Mouse (Mus musculus) forebrain, embryonic 14.5 days (tissue): ENCODE measurements around the gene Mlkl. TPM values are rescaled to one million over a fixed set of nuclear protein-coding genes. Genes with fewer than 3 reads are reported as not detected.
A peak's percentile ranks its signal among the peaks of the same experiment; 100 is the strongest.
"Not testable (repeated sequence)": the region's sequence is repeated elsewhere in the genome, so short reads cannot be mapped to it uniquely, and the experiment has no call there.

Source experiments
- ATAC-seq: fragments of 200-750 bp; cut with Nextera tagmentation; 2 replicates; pipeline ENCODE4 v1.8.0; 2017; ENCODE audit warnings: mild to moderate bottlenecking, moderate library complexity
- DNase-seq: peaks from one replicate; pipeline ENCODE4 v3.0.0-alpha.2; 2015; ENCODE audit warnings: low spot score
- H3K27ac ChIP-seq: fragments of 300-500 bp; sonication (generic); 2 replicates; pipeline ENCODE4 v1.5.1; 2014; ENCODE audit warnings: low read depth, mild to moderate bottlenecking, control low read depth, low read length, moderate library complexity
- H3K27me3 ChIP-seq: fragments of 300-500 bp; sonication (generic); replicated peaks from 2 replicates; pipeline ENCODE4 v1.6.1; 2014; ENCODE audit warnings: low read length, control low read depth, mixed read lengths; ENCODE audit not compliant: control insufficient read depth, insufficient read depth
- H3K36me3 ChIP-seq: fragments of 300-500 bp; sonication (generic); 2 replicates; pipeline ENCODE4 v1.6.1; 2014; ENCODE audit warnings: low read length, control low read depth; ENCODE audit not compliant: control insufficient read depth, insufficient read depth
- H3K4me1 ChIP-seq: fragments of 300-500 bp; sonication (generic); 2 replicates; pipeline ENCODE4 v1.6.1; 2014; ENCODE audit warnings: antibody characterized with exemption, low read length, control low read depth; ENCODE audit not compliant: control insufficient read depth, insufficient read depth
- H3K4me2 ChIP-seq: fragments of 300-500 bp; sonication (generic); 2 replicates; pipeline ENCODE4 v1.6.1; 2014; ENCODE audit warnings: mild to moderate bottlenecking, control low read depth, low read length
- H3K4me3 ChIP-seq: fragments of 300-500 bp; sonication (generic); 2 replicates; pipeline ENCODE4 v1.5.1; 2014; ENCODE audit warnings: low read depth, low read length, control low read depth
- H3K9ac ChIP-seq: fragments of 300-500 bp; sonication (generic); 2 replicates; pipeline ENCODE4 v1.6.1; 2014; ENCODE audit warnings: mild to moderate bottlenecking, low read length, control low read depth, moderate library complexity
- H3K9me3 ChIP-seq: fragments of 300-500 bp; sonication (generic); replicated peaks from 2 replicates; pipeline ENCODE4 v1.6.1; 2016; ENCODE audit warnings: low read length, control low read depth, mixed read lengths; ENCODE audit not compliant: control insufficient read depth
- WGBS: fragments of 180-500 bp; shearing (Covaris S2); extraction: QIAGEN DNeasy Blood & Tissue Kit; methylation state at CpG from one replicate; pipeline ENCODE4 v1.1.7; 2014; 5-methylcytosine and 5-hydroxymethylcytosine counted together
- polyA plus RNA-seq: library from polyadenylated mRNA; unstranded; fragments of >200 nt; fragmentation: Nextera tagmentation; extraction: Ambion mirVana; gene quantifications from 2 replicates; pipeline ENCODE4 v1.2.1, GENCODE M21; 2014

Mlkl gene
- polyA plus RNA-seq, 1 experiment from 2014 or later: 0.47 TPM

DNA sequence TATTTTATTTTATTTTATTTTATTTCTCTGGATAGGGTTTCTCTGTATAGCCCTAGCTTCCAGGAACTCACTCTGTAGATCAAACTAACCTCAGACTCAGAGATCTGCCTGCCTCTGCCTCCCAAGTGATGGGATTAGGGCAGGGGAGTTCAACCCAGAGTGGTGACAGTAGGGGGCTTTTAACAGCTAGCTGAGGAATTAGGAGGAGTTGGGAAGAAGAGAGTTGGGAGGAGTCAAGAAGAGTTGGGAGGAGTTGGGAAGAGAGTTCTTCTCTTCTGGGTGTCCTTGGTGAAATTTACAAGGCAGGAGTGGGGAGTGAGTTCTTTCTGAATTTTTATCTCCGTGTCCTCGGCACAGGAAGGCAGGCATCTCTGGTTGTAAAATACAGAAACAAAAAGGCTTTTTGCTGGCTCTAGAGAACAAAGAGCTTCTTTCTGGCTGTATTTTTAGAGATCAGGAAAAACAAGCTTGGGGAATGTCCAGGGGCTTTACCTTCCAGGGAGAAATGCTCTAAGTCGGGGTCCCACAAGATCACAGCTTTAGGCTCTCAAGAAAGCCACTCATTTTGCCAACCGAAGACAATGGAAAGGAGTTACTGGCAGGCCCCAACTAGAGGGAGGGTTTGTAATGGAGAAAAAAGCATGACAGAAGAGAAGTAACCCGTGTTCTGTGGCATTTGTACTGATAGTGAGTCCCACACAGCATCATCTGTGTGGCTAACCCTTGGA is 34.7 kb downstream of the Mlkl start:
- not testable (repeated sequence) for DNase-seq

DNA sequence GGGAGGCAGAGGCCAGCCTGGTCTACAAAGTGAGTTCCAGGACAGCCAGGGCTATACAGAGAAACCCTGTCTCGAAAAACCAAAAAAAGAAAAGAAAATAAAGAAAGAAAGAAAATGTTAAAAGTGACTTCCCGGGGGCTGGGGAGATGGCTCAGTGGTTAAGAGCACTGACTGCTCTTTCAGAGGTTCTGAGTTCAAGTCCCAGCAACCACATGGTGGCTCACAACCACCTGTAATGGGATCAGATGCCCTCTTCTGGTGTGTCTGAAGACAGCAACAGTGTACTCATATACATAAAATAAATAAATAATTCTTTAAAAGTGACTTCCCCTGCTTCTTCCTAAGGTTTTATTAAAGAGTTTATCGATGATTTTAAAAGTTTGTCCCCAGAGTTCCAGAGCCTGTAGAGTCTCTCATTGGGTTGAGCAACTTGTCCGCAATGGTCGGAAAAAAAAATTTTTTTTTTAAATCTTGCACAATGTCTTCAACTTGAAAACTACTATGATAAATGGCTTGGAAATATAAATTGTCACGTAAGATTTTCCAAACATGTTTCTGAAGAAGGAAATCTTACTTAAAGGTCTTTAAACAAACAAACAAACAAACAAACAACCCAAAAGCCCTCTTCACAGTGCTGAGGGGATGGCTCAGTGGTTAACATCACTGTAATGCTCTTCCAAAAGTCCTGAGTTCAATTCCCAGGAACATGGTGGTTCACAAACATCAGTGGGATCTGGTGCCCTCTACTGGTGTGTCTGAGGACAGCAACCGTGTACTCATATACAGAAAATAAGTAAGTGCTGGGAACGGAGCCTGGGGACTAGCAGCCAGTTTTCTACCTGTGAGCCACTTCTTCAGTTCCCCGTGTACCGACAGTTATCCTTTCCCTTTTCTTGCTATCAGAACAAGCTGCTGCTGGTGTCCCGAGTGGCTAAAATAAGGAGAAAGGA is 37.1 kb downstream of the Mlkl start:
- WGBS: 70% methylated on average over 11 of the region's 11 CpGs
- Histone ChIP-seq H3K4me1 (peaks cover 9% of the 10 kb centered on the region), H3K9me3 (no peaks in the 10 kb centered on the region), H3K4me3 (peak overlapping the region; percentile 94), H3K36me3 (peaks cover 10% of the 10 kb centered on the region), H3K4me2 (peak overlapping the region; percentile 39), H3K27me3 (no peaks in the 10 kb centered on the region), H3K27ac (no peak overlapping the region), H3K9ac (no peak overlapping the region)
- ATAC-seq (peak; percentile 0; the same call in 1 of the 2 replicates), DNase-seq (no peak)

More for the DNA sequence above, 34.7 kb downstream of the Mlkl start:
- not testable (repeated sequence) for H3K9ac ChIP-seq, H3K9me3 ChIP-seq, ATAC-seq, H3K27ac ChIP-seq, H3K4me3 ChIP-seq, H3K4me1 ChIP-seq, H3K27me3 ChIP-seq, H3K4me2 ChIP-seq, H3K36me3 ChIP-seq
- 81% methylated on average over 5 of the region's 5 CpGs for WGBS

DNA sequence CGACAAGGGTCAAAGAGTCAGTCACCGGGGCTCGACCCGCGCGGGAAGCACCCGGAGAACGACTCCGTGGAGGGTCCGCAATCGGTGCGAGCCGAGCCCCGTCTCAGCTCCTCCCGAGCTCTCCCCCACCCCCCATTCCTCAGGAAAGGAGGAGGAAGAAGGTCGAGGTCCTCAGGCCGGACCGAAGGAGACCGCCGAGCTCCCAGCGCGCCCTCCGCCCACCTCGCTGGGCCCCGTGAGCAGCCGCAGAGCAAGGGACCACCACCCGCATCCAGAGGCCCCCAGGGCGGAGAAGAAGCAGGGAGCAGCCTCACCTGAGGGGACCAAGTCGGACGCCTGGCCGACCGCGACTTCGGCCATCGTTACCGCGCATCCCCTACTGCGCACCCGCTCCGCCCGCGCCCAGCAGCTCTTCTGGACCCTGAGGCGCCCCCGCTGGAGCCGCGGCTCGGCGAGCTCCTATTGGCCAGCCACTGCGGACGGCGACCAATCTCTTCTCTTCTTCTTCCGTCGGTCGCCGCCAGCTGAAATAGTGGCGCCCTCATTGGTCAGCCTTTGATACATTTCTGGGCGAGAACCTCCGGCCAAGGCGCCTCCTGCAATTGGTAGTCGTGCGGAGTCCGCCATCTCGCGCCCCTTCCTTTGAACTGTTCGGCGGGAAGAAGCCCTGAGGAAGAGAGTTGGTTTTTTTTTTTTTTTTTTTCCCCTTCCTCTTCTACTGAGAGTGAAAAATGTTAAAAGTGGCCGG is 38.0 kb downstream of the Mlkl start, which contains the start of gene Rfwd3:
Gene Rfwd3 (minus strand): TSS at position 402 of the 748 bp plus-strand sequence.
- under 1% methylated on average over 62 of the region's 67 CpGs for WGBS
- DNase-seq (peak; percentile 98), ATAC-seq (peak; percentile 99)
- Histone ChIP-seq H3K27me3 (no peaks in the 10 kb centered on the region), H3K9ac (peak within 1 kb of the TSS; percentile 92), H3K36me3 (peaks cover 17% of the 10 kb centered on the region), H3K9me3 (no peaks in the 10 kb centered on the region), H3K27ac (peak within 1 kb of the TSS; percentile 61), H3K4me3 (peak within 1 kb of the TSS; percentile 94), H3K4me1 (peaks cover 9% of the 10 kb centered on the region), H3K4me2 (peak within 1 kb of the TSS; percentile 65)

DNA sequence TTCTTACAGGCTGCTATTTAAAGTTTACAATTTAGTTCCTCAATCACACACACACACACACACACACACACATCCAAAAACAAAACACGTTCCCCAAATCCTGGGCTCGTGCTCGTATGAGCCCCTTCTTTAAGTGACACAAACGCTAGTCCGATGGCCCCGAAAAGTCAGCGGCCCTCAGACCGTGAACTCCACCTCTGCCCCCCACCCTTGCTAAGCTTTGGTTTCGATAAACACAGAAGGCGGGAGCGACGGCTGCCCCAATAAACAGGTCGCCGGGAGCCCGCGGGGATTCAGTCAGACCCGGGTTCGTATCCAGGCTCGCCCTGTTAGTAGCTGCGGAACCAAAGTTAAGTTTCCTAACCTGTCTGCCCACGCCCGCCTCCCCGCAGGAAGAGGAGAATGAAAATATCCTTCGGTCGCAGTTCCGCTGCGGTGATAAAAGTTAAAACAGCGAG is 38.6 kb downstream of the Mlkl start:
- Histone ChIP-seq H3K9ac (peak overlapping the region; percentile 92), H3K9me3 (no peaks in the 10 kb centered on the region), H3K36me3 (peaks cover 21% of the 10 kb centered on the region), H3K4me1 (peaks cover 9% of the 10 kb centered on the region), H3K27ac (no peak overlapping the region), H3K4me3 (peak overlapping the region; percentile 94), H3K4me2 (peak overlapping the region; percentile 65), H3K27me3 (no peaks in the 10 kb centered on the region)
- WGBS: under 1% methylated on average over 28 of the region's 28 CpGs
- DNase-seq (peak; percentile 28), ATAC-seq (no peak)

DNA sequence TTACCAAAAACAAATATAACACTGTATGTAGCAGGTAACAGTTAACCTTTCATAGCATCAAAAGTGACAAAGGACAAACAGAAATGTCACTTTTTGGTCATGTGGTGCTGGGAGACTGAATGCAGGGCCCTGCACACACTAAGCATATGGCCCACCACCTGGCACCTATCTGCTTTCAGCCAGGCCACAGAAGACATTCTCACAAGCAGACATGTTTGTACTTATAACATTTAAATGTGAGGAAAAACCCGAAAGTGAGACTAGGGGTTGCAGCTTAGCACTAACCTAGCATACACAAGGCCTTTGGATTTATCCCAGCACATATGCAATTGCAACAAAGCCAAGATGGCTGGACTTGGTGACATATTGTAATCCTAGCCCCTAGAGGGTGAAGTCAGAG is 40.0 kb downstream of the Mlkl start:
- Histone ChIP-seq H3K9ac (no peak overlapping the region), H3K4me3 (no peak overlapping the region), H3K9me3 (no peaks in the 10 kb centered on the region), H3K4me1 (peaks cover 9% of the 10 kb centered on the region), H3K27me3 (no peaks in the 10 kb centered on the region), H3K4me2 (0 out of 2 replicates have a peak overlapping the region, but pooled peaks have one; percentile 65), H3K27ac (no peak overlapping the region), H3K36me3 (peaks cover 35% of the 10 kb centered on the region)
- DNase-seq (peak; percentile 64), ATAC-seq (no peak)
- 60% methylated on average over 1 of the region's 1 CpGs for WGBS

DNA sequence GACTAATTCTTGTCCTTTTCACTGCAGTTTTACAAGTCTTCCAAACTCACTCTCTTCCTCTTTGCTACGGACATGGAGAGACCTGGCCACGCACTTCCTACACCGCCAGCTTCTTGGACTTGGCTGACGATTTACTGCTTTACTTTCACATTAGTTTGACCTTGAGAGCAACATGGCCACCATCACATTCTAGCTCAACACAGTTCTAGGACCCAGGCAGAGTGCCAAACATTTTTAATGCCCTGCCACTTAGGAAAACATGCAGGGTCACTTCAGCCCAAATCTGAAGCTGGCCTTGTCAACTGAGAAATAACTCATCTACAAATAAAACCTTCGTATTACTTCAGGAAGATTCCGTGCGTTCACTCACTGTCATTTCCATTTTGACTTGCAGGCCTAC is 46.2 kb downstream of the Mlkl start:
- Histone ChIP-seq H3K36me3 (peaks cover 83% of the 10 kb centered on the region), H3K9me3 (no peaks in the 10 kb centered on the region), H3K27me3 (no peaks in the 10 kb centered on the region)

DNA sequence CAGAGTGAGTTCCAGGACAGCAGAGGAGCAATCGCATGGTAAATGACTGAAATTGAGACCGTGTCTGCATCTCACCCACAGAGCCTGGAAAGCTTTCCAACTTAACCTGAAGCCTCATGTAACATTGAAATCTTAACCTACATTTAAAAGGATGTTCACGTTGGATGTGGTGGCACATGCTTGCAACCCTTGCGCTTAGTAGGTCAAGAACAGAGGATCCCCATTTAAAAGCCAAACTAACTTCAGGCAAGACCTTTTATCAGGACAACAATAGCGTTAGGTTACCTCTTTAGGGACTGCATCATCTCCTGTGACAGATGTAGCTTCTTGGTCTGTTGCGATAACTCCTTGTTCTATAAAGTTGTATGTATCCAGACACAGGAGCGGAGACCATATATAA is 47.4 kb downstream of the Mlkl start:
- 97% methylated on average over 7 of the region's 7 CpGs for WGBS
- Histone ChIP-seq H3K27me3 (no peaks in the 10 kb centered on the region), H3K4me1 (no peaks in the 10 kb centered on the region), H3K27ac (no peak overlapping the region), H3K9me3 (no peaks in the 10 kb centered on the region), H3K4me2 (no peak overlapping the region), H3K9ac (no peak overlapping the region), H3K4me3 (no peak overlapping the region), H3K36me3 (peaks cover 85% of the 10 kb centered on the region)
- no peak for ATAC-seq
- no peak for DNase-seq

More for the DNA sequence above, 46.2 kb downstream of the Mlkl start:
- Histone ChIP-seq H3K4me1 (no peaks in the 10 kb centered on the region), H3K9ac (no peak overlapping the region), H3K4me2 (no peak overlapping the region), H3K4me3 (no peak overlapping the region), H3K27ac (no peak overlapping the region)
- WGBS: 94% methylated on average over 7 of the region's 7 CpGs
- no peak for ATAC-seq
- DNase-seq: no peak

DNA sequence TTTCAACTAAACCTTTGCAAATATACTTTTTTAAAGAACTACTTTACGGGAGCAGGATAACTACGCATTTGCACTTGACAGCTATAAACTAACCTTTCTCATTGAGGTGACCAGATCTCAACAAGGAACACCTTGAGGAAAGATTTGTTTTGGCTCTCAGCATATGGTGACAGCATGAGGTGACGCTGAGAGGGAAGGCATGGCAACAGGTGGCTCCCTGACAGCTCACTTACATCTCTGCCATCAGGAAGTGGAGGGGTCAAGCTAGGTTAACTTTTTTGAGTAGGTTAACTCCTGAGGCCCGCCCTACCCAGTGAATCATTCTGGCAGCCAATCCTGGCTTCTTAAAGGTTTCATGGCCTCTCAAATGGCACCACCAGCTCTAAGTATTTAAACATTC is 52.4 kb downstream of the Mlkl start:
- H3K4me2 ChIP-seq: no peak overlapping the region
- no peaks in the 10 kb centered on the region for H3K9me3 ChIP-seq
- peaks cover 87% of the 10 kb centered on the region for H3K36me3 ChIP-seq
- H3K4me3 ChIP-seq: no peak overlapping the region
- ATAC-seq (no peak), DNase-seq (no peak)
- H3K9ac ChIP-seq: no peak overlapping the region
- no peak overlapping the region for H3K27ac ChIP-seq
- H3K4me1 ChIP-seq: no peaks in the 10 kb centered on the region
- 92% methylated on average over 4 of the region's 4 CpGs for WGBS
- no peaks in the 10 kb centered on the region for H3K27me3 ChIP-seq
